Comparison of ENCODE assay signal across 26 mouse cellular contexts in genomic region chr3:113860005-113860404, GRCm38 (mm10).
DNase-seq lines count a peak whose midpoint lies in the region; ATAC-seq lines count a peak whose summit lies in the region.
"Had no signal": no experiment of that assay in that cellular context is flagged by ENCODE, and none has a peak within 500 bp of the region (broad histone marks: within the 10 kb centered on the region; RNA-seq: fewer than 3 reads in every experiment).

No protein-coding gene starts in this region.

- H3K27ac ChIP-seq in embryonic facial prominence, embryonic 14.5 days (replicated peaks; ENCODE audit: low read depth, low read length), result peak overlapping the region; percentile 62; the same call in 1 of the 2 replicates
- H3K27ac ChIP-seq in embryonic facial prominence, embryonic 10.5 days (replicated peaks), result no peak overlapping the region
- no peak overlapping the region for H3K27ac ChIP-seq in midbrain, embryonic 11.5 days (ENCODE audit: low read depth, low read length)
- H3K27ac ChIP-seq in midbrain, embryonic 13.5 days, result no peak overlapping the region
- H3K27ac ChIP-seq in limb, embryonic 15.5 days, result 0 out of 2 replicates have a peak overlapping the region, but pooled peaks have one; percentile 71
- H3K27ac ChIP-seq: embryonic facial prominence, embryonic 12.5 days; forebrain, embryonic 13.5 days; forebrain, embryonic 15.5 days had no signal

- no peak overlapping the region for H3K9ac ChIP-seq in embryonic facial prominence, embryonic 14.5 days (ENCODE audit: low read depth, low read length)
- H3K9ac ChIP-seq in midbrain, embryonic 11.5 days (ENCODE audit: low read length), result no peak overlapping the region
- no peak overlapping the region for H3K9ac ChIP-seq in midbrain, embryonic 13.5 days (replicated peaks)
- H3K9ac ChIP-seq in limb, embryonic 15.5 days, result no peak overlapping the region
- H3K9ac ChIP-seq: embryonic facial prominence, embryonic 12.5 days; forebrain, embryonic 13.5 days; forebrain, embryonic 15.5 days; forebrain, postnatal 0 days had no signal

- H3K4me3 ChIP-seq in embryonic facial prominence, embryonic 14.5 days (ENCODE audit: low read depth, low read length), result no peak overlapping the region
- H3K4me3 ChIP-seq in embryonic facial prominence, embryonic 10.5 days, result no peak overlapping the region
- no peak overlapping the region for H3K4me3 ChIP-seq in midbrain, embryonic 11.5 days (ENCODE audit: low read depth, low read length)
- no peak overlapping the region for H3K4me3 ChIP-seq in midbrain, embryonic 13.5 days (replicated peaks)
- H3K4me3 ChIP-seq in limb, embryonic 15.5 days, result no peak overlapping the region
- H3K4me3 ChIP-seq: embryonic facial prominence, embryonic 12.5 days; forebrain, embryonic 13.5 days; forebrain, embryonic 15.5 days had no signal

- H3K4me2 ChIP-seq in embryonic facial prominence, embryonic 14.5 days (ENCODE audit: low read depth, low read length), result no peak overlapping the region
- H3K4me2 ChIP-seq in midbrain, embryonic 11.5 days, result no peak overlapping the region
- no peak overlapping the region for H3K4me2 ChIP-seq in midbrain, embryonic 13.5 days (replicated peaks)
- H3K4me2 ChIP-seq in limb, embryonic 15.5 days, result no peak overlapping the region
- H3K4me2 ChIP-seq: embryonic facial prominence, embryonic 12.5 days; forebrain, embryonic 13.5 days; forebrain, embryonic 15.5 days had no signal

- WGBS in embryonic facial prominence, embryonic 14.5 days, result 46% methylated on average over 5 of the region's 5 CpGs
- 88% methylated on average over 5 of the region's 5 CpGs for WGBS in embryonic facial prominence, embryonic 10.5 days
- 83% methylated on average over 5 of the region's 5 CpGs for WGBS in midbrain, embryonic 11.5 days
- WGBS in midbrain, embryonic 13.5 days, result 88% methylated on average over 5 of the region's 5 CpGs
- WGBS in limb, embryonic 15.5 days, result 54% methylated on average over 5 of the region's 5 CpGs

- 0 out of 2 replicates have a peak, but pooled peaks cover 5% of the 10 kb centered on the region for H3K9me3 ChIP-seq in embryonic facial prominence, embryonic 14.5 days (ENCODE audit: control insufficient read depth, low read length)
- no peaks in the 10 kb centered on the region for H3K9me3 ChIP-seq in embryonic facial prominence, embryonic 10.5 days
- H3K9me3 ChIP-seq in midbrain, embryonic 11.5 days (ENCODE audit: control insufficient read depth, low read length), result no peaks in the 10 kb centered on the region
- H3K9me3 ChIP-seq in midbrain, embryonic 13.5 days, result no peaks in the 10 kb centered on the region
- H3K9me3 ChIP-seq in limb, embryonic 15.5 days, result no peaks in the 10 kb centered on the region
- H3K9me3 ChIP-seq: embryonic facial prominence, embryonic 12.5 days; forebrain, embryonic 13.5 days; forebrain, embryonic 15.5 days; G1E had no signal

- peak; percentile 67 for ATAC-seq in embryonic facial prominence, embryonic 14.5 days (ENCODE audit: low read depth)
- ATAC-seq in midbrain, embryonic 11.5 days (ENCODE audit: low FRiP score), result no peak
- ATAC-seq in midbrain, embryonic 13.5 days, result no peak
- peak; percentile 76; the same call in 1 of the 2 replicates for ATAC-seq in limb, embryonic 15.5 days (ENCODE audit: insufficient number of reproducible peaks, low FRiP score, low TSS enrichment, low read depth)
- ATAC-seq: activated CD4-positive, CD25-positive, alpha-beta regulatory T cell, adult 4 months; CD4-positive, CD25-positive, alpha-beta regulatory T cell, adult 4 months; forebrain, embryonic 13.5 days; forebrain, embryonic 15.5 days; forebrain, postnatal 0 days; Patski had no signal

- H3K4me1 ChIP-seq in embryonic facial prominence, embryonic 14.5 days (ENCODE audit: control insufficient read depth, insufficient read depth, low read length), result 0 out of 2 replicates have a peak, but pooled peaks cover 3% of the 10 kb centered on the region
- H3K4me1 ChIP-seq in embryonic facial prominence, embryonic 10.5 days, result no peaks in the 10 kb centered on the region
- no peaks in the 10 kb centered on the region for H3K4me1 ChIP-seq in midbrain, embryonic 11.5 days (ENCODE audit: control insufficient read depth, insufficient read depth, low read length)
- no peaks in the 10 kb centered on the region for H3K4me1 ChIP-seq in midbrain, embryonic 13.5 days (replicated peaks)
- 0 out of 2 replicates have a peak, but pooled peaks cover 3% of the 10 kb centered on the region for H3K4me1 ChIP-seq in limb, embryonic 15.5 days
- H3K4me1 ChIP-seq: forebrain, embryonic 13.5 days; forebrain, embryonic 15.5 days had no signal

- no peaks in the 10 kb centered on the region for H3K36me3 ChIP-seq in embryonic facial prominence, embryonic 14.5 days (ENCODE audit: control insufficient read depth, insufficient read depth, low read length)
- H3K36me3 ChIP-seq in embryonic facial prominence, embryonic 10.5 days (replicated peaks), result no peaks in the 10 kb centered on the region
- H3K36me3 ChIP-seq in midbrain, embryonic 11.5 days (ENCODE audit: control insufficient read depth, insufficient read depth, low read length), result no peaks in the 10 kb centered on the region
- H3K36me3 ChIP-seq in midbrain, embryonic 13.5 days, result no peaks in the 10 kb centered on the region
- no peaks in the 10 kb centered on the region for H3K36me3 ChIP-seq in limb, embryonic 15.5 days
- H3K36me3 ChIP-seq: embryonic facial prominence, embryonic 12.5 days; forebrain, embryonic 15.5 days; G1E had no signal

- H3K27me3 ChIP-seq in embryonic facial prominence, embryonic 14.5 days (replicated peaks; ENCODE audit: control insufficient read depth, insufficient read depth, low read length), result no peaks in the 10 kb centered on the region
- H3K27me3 ChIP-seq in embryonic facial prominence, embryonic 10.5 days (replicated peaks; ENCODE audit: low read depth, poor library complexity, severe bottlenecking), result no peaks in the 10 kb centered on the region
- H3K27me3 ChIP-seq in midbrain, embryonic 11.5 days (ENCODE audit: control insufficient read depth, insufficient read depth, low read length), result no peaks in the 10 kb centered on the region
- H3K27me3 ChIP-seq in midbrain, embryonic 13.5 days, result no peaks in the 10 kb centered on the region
- H3K27me3 ChIP-seq in limb, embryonic 15.5 days, result no peaks in the 10 kb centered on the region
- H3K27me3 ChIP-seq: CH12.LX; embryonic facial prominence, embryonic 12.5 days; forebrain, embryonic 13.5 days; forebrain, embryonic 15.5 days; Patski had no signal

- DNase-seq in embryonic facial prominence, embryonic 14.5 days (ENCODE audit: low spot score), result peak; percentile 68
- DNase-seq in embryonic facial prominence, embryonic 10.5 days (ENCODE audit: low spot score), result no peak
- peak; percentile 67 for DNase-seq in midbrain, embryonic 11.5 days (ENCODE audit: low spot score, missing footprints)
- DNase-seq in adipocyte (ENCODE audit: low spot score), result peak; percentile 14
- no peak for DNase-seq in right cerebral cortex, postnatal 10 days (ENCODE audit: low spot score in 2 of 2)
- no peak for DNase-seq in kidney, adult 8-10 months
- DNase-seq: adrenal gland, adult 2 months; adrenal gland, postnatal 10 days; adrenal gland, postnatal 25 days; B cell, adult 2 months; cerebellum, adult 11 months; cerebellum, adult 18-20 months; cerebellum, adult 8-10 months; cerebellum, adult 9-11 months; cerebellum, postnatal 36 days; forebrain, postnatal 0 days had no signal

Comparison
In these comparisons a context has a peak if more than half of its experiments do, and no peak if none do; other contexts are left out.
1. DNase-seq: peak in embryonic facial prominence, embryonic 14.5 days (single experiment), midbrain, embryonic 11.5 days (single experiment) and adipocyte (single experiment); none in embryonic facial prominence, embryonic 10.5 days (single experiment), right cerebral cortex, postnatal 10 days (0 of 2) and kidney, adult 8-10 months (0 of 2).
2. H3K27ac ChIP-seq: peak in embryonic facial prominence, embryonic 14.5 days (single experiment) and limb, embryonic 15.5 days (single experiment); none in embryonic facial prominence, embryonic 10.5 days (single experiment), midbrain, embryonic 11.5 days (single experiment) and midbrain, embryonic 13.5 days (single experiment).
3. ATAC-seq: peak in embryonic facial prominence, embryonic 14.5 days (single experiment) and limb, embryonic 15.5 days (single experiment); none in midbrain, embryonic 11.5 days (single experiment) and midbrain, embryonic 13.5 days (single experiment).